9 mouse cellular contexts compared by ENCODE assay signal in the genomic region with DNA sequence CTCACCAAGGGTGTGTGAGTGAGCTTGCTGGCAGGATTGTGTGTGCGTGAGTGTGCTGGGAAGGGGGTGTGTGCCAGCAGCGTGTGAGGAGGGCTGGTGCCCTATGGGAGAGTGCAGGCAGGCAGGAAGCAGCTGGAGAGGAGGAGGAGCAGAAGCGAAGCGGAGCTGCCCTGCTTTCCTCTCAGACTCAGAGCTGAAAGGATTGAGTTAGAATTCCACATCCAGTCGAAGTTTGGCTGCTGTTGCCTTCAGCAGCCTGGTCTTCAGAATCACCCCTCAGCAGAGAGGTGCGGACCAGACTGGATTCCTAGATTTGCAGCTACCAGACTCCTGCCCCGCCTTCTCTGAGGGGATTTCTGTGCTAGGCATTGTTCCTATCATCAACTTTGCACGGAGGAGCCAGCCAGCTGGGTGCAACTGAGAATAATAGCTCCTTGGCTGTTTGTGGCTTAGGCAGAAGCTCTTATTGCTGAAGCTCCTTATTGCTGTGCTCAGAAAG. TPM values are rescaled to one million over a fixed set of nuclear protein-coding genes. Genes with fewer than 3 reads are reported as not detected.
DNase-seq lines count a peak whose midpoint lies in the region; ATAC-seq and TF ChIP-seq lines count a peak whose summit lies in the region.
"Had no signal": no experiment of that assay in that cellular context is flagged by ENCODE, and none has a peak within 500 bp of the region (broad histone marks: within the 10 kb centered on the region; RNA-seq: fewer than 3 reads in every experiment).

No protein-coding gene starts in this region.

- WGBS in kidney, postnatal 0 days = 8% methylated on average over 8 of the region's 8 CpGs
- 7% methylated on average over 8 of the region's 8 CpGs for WGBS in heart, embryonic 15.5 days

- H3K27me3 ChIP-seq in kidney, postnatal 0 days (ENCODE audit: insufficient read depth, low read length) = no peaks in the 10 kb centered on the region
- no peaks in the 10 kb centered on the region for H3K27me3 ChIP-seq in heart, embryonic 15.5 days
- H3K27me3 ChIP-seq: liver, embryonic 15.5 days had no signal

- no peak overlapping the region for H3K27ac ChIP-seq in kidney, postnatal 0 days
- H3K27ac ChIP-seq in heart, embryonic 15.5 days = peak overlapping the region; percentile 62
- H3K27ac ChIP-seq in left cerebral cortex, adult 2 months = peak overlapping the region; percentile 93
- H3K27ac ChIP-seq: liver, embryonic 15.5 days had no signal

- no peaks in the 10 kb centered on the region for H3K4me1 ChIP-seq in kidney, postnatal 0 days (replicated peaks; ENCODE audit: insufficient read depth, low read length)
- H3K4me1 ChIP-seq in heart, embryonic 15.5 days (replicated peaks) = peaks cover 12% of the 10 kb centered on the region
- H3K4me1 ChIP-seq: liver, embryonic 15.5 days had no signal

- no peak for ATAC-seq in kidney, postnatal 0 days (replicated peaks; ENCODE audit: low FRiP score, low read depth)
- ATAC-seq in heart, embryonic 15.5 days (replicated peaks; ENCODE audit: insufficient number of reproducible peaks, insufficient read depth, low FRiP score, low read depth) = peak; percentile 87; the same call in 1 of the 2 replicates
- no peak for ATAC-seq in granulocyte monocyte progenitor cell, adult 5-6 weeks (replicated peaks; ENCODE audit: poor library complexity, severe bottlenecking)

- H3K9me3 ChIP-seq in kidney, postnatal 0 days (replicated peaks; ENCODE audit: low read length) = no peaks in the 10 kb centered on the region
- no peaks in the 10 kb centered on the region for H3K9me3 ChIP-seq in heart, embryonic 15.5 days (replicated peaks)
- H3K9me3 ChIP-seq: liver, embryonic 15.5 days had no signal

- H3K4me3 ChIP-seq in kidney, postnatal 0 days (replicated peaks; ENCODE audit: low read depth, low read length) = no peak overlapping the region
- H3K4me3 ChIP-seq in heart, embryonic 15.5 days = peak overlapping the region; percentile 43
- H3K4me3 ChIP-seq in left cerebral cortex, adult 2 months = peak overlapping the region; percentile 49
- H3K4me3 ChIP-seq: liver, embryonic 15.5 days had no signal

- intact Hi-C loops in left cerebral cortex, adult 2 months (cut with DNase I) = loop anchor here (1.0 kb wide), 2 partner anchors 20 to 27 kb away; no protein-coding TSS in a partner anchor

- H3K4me2 ChIP-seq in kidney, postnatal 0 days (ENCODE audit: low read length) = peak overlapping the region; percentile 44
- peak overlapping the region; percentile 62 for H3K4me2 ChIP-seq in heart, embryonic 15.5 days
- H3K4me2 ChIP-seq: liver, embryonic 15.5 days had no signal

- TF ChIP-seq CTCF in kidney, postnatal 0 days (IDR thresholded peaks at IDR 0.05; ENCODE audit: low read depth) = no peak
- TF ChIP-seq CTCF in left cerebral cortex, adult 2 months (IDR thresholded peaks at IDR 0.05) = no peak

- H3K36me3 ChIP-seq in kidney, postnatal 0 days (ENCODE audit: insufficient read depth, low read length) = no peaks in the 10 kb centered on the region
- no peaks in the 10 kb centered on the region for H3K36me3 ChIP-seq in heart, embryonic 15.5 days
- H3K36me3 ChIP-seq: liver, embryonic 15.5 days had no signal

- peak overlapping the region; percentile 40; the same call in 1 of the 2 replicates for H3K9ac ChIP-seq in kidney, postnatal 0 days (ENCODE audit: low read depth, low read length)
- H3K9ac ChIP-seq in heart, embryonic 15.5 days = peak overlapping the region; percentile 45
- H3K9ac ChIP-seq: liver, embryonic 15.5 days had no signal

- peak; percentile 27 for DNase-seq in kidney, postnatal 0 days (ENCODE audit: low spot score)
- no peak for DNase-seq in kidney, postnatal 36 days
- peak; percentile 41 for DNase-seq in embryo, embryonic 9.5 days (ENCODE audit: extremely low spot score)
- DNase-seq in left cerebral cortex, adult 2 months (ENCODE audit: extremely low spot score in 1 of 2, low spot score in 2 of 2) = peak; percentile 69 to 75
- DNase-seq in neural tube, embryonic 10.5 days (ENCODE audit: extremely low spot score, low spot score) = peak; percentile 41
- no peak for DNase-seq in ovary, adult 18-20 months (ENCODE audit: low spot score)

RNA-seq across cellular contexts. Expression of a gene that starts 57.8 kb away (rescaled TPM):
- 0.37 and 0.51 TPM in 2 replicates for polyA plus RNA-seq in kidney, postnatal 0 days (2015; fragmentation: Nextera tagmentation; extraction: Ambion mirVana)
- polyA plus RNA-seq in heart, embryonic 15.5 days (2015; fragmentation: Nextera tagmentation; extraction: Ambion mirVana) = 0.19 and 0.25 TPM in 2 replicates
- under 1 TPM; 0.09 to 0.54 TPM for total RNA-seq in left cerebral cortex, adult 2 months (2021)
- total RNA-seq in granulocyte monocyte progenitor cell, adult 5-6 weeks (2014; fragmentation: Nextera tagmentation) = 0.21 TPM in 1 of 2 replicates, not detected in the other
- total RNA-seq in granulocyte monocyte progenitor cell, adult 5-6 weeks (2017) = 0.05 TPM in 1 of 2 replicates, not detected in the other

Comparison
In these comparisons a context has a peak if more than half of its experiments do, and no peak if none do; other contexts are left out.
1. DNase-seq: peak in kidney, postnatal 0 days (single experiment), embryo, embryonic 9.5 days (single experiment), left cerebral cortex, adult 2 months (2 of 2) and neural tube, embryonic 10.5 days (single experiment); none in kidney, postnatal 36 days (0 of 2) and ovary, adult 18-20 months (single experiment).